Mouse (Mus musculus) urinary bladder, postnatal 25 days (tissue): Measurements from ENCODE around the gene Etv6.

Source experiments
- DNase-seq: peaks from one replicate; pipeline ENCODE4 v3.0.0; 2022; ENCODE audit warnings: low spot score

The Etv6 gene

GRCm38 (mm10) chr6:134259913-134260312 is 224.4 kb downstream of the Etv6 start:
- no peak for DNase-seq

DNA sequence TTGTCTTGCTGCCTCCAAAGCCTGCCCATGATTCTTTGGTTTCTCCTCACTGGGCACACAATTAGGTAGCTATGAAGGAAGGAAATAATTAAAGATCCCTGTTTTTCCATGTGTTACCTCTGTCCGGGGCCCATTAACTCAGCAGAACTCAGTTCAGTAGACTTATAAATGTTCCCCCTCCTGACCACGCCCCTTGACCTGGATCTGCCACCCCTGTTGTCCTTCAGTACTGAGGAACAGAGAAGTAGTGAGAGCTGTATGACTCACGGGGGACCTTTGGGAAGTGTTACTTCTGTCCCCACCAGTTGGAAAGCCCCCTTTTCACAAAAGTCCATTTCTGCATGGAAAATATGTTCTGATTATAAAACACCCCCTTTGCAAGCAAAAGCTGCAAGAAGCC is 226.4 kb downstream of the Etv6 start:
- DNase-seq = no peak

DNA sequence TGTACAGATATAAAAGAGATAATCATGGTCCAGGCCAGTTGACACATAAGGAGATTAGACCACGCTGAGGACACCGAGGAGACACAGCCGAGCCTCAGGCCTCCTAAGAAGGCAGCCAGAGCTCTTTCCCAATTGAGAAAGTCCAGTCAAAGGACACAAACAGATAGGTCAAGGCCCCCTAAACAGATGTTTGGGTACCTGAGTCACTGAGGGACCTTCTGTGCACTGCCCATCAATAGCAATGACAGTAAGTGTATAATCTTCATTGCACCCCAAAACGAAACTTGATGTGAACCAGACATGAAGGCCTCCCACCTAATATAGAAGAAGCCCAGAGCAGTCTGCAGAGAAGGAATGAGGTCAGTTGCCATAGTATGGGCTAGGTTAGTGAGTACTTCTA is 226.9 kb downstream of the Etv6 start:
- DNase-seq = no peak

DNA sequence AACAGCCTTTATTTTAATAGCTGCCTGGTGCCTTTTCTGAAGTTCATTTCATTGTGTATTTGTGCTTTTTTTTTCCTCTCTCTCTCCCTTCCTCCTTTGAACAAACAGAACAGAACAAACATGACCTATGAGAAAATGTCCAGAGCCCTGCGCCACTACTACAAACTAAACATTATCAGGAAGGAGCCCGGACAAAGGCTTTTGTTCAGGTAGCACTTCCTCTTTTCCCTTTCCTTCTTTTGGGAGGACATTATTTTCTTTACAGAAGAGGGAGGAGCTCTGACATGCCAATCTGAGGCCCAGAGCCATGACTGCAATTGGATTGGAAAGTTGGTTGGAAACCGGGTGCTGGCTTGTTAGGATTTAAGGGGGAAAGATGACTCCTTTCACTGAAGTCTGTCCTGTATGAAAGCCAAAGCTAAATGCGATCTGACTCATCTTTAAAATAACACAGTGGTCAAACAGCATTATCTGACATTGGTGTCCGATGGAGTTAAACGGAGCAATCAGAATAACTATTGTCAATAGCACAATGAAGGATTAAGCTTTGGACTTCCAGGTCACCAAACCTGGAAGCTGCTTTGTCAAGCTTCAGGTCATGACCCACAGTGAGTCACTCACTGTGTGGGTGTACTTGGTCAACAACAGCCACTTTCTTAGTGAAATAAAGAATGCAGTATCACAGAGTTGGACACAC is 227.6 kb downstream of the Etv6 start:
- no peak for DNase-seq

DNA sequence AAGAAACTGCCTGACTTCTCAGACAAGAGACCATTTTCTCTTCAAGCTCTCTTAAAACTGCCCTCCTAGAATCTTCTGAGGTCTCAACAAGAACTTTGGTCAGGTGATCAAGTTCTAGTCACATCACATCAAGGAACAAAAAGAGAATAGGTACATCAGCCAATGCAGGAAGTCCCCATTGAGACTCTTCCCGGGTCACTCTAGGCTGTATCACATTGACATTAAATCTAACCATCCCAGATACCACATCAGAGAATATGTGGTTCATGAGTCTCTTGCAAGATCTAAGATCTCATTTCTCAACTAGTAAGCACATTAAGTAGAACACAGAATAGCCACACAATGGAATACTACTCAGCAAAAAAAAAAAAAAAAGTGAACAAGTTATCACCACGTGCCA is 238.4 kb downstream of the Etv6 start:
- no peak for DNase-seq

DNA sequence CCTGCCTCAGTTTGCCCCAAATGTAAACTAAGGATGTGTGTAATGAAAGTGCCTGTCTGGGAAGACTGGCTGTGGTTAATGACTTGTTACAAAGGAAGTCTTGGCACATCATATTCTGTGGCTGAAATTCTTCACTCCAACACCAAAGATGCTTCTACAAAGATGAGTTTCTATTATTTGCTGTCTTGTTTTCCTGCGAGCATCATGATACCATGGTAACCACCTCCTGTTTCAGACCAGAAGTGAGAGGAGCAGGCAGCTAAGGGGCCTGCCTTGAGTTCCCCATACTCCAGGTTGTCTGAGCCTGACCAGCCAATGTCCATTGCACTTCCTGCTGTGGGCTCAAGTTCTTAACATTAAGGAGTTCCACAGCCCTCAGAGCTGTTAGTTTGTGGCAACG is 241.5 kb downstream of the Etv6 start:
- DNase-seq = no peak

GRCm38 (mm10) chr6:134282095-134282494 is 246.6 kb downstream of the Etv6 start:
- DNase-seq = no peak

DNA sequence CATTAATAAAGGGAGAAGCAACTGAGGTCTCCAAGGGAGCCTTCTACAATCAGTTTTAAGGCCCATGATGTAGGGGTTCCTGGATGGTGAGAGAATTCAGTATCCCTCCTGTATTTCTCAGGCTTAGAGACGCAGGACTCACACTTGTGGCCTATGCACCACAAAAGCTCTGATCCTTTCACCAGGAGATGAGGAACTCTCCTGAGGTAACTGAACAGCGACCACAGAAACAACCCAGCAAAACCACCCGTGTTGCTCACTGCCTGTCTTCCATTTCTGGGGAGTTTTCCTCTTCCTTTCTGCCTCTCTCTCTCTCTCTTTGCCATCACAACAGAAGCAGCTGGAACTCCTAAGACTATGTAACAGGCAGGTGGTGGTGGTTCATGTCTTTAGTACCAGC is 256.3 kb downstream of the Etv6 start:
- no peak for DNase-seq

DNA sequence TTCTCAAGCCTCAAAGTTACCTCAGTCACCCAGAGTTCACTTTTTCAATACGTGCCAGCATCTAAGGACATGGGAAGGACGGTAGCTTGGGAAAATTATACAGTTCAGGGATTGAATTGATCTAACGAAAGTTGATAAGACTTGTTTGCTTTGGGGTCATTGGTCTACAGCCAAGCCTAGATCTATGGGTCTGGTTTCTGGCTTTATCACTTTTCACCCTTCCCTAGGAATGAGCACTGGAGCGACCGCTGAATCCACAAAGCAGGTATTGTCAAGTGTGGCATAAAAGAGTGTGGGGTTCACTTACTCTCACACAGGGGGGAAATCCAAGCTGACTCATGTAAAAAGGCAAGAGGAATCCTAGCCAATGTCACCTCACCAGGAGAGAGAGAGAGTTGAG is 256.9 kb downstream of the Etv6 start:
- no peak for DNase-seq

DNA sequence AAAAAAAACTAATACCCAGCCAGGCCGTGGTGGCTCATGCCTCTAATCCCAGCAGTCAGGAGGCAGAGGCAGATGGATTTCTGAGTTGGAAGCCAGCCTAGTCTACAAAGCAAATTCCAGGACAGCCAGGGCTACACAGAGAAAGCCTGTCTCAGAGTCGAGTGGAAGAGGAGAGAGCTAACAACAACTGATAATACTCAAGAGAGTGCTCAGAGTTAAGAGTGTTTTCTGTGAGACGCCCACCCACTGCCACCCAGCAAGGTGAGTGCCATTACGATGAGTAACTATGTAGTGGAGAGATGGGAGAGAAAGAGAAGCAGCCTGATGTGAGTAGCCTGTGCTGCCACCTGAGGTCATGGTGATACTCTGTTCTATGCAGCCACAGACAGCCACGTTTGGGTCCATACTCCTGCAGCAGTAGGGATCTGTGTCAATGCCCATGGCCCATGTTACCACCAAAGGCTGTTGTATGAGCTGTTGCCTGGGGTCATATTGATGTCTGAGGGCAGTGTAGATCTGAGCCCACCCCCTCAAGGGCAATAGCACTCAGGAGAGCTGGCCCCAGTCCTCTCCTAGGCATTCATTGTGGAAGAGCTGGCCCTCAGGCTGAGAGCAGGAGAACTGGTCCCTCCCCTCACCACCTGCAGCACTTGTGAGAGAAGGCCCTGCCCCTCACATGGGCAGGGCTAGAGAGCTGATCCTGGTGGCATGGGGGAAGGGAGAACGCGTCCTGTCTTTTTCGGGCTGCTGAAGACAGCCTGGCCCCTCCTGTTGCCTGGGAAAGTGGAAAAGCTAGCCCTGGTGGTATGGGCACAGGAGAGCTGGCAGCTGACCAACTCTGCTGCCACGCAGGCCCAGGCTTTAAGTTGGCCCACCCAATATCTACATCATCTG is 258.4 kb downstream of the Etv6 start:
- DNase-seq = no peak

GRCm38 (mm10) chr6:134297884-134298619 is 262.6 kb downstream of the Etv6 start:
- DNase-seq = no peak

GRCm38 (mm10) chr6:134301951-134302350 is 266.5 kb downstream of the Etv6 start:
- no peak for DNase-seq

- no peak for DNase-seq
Measured at GRCm38 (mm10) chr6:134311346-134311745, 275.8 kb downstream of the Etv6 start.

GRCm38 (mm10) chr6:134312571-134312970 is 277.1 kb downstream of the Etv6 start:
- no peak for DNase-seq

DNA sequence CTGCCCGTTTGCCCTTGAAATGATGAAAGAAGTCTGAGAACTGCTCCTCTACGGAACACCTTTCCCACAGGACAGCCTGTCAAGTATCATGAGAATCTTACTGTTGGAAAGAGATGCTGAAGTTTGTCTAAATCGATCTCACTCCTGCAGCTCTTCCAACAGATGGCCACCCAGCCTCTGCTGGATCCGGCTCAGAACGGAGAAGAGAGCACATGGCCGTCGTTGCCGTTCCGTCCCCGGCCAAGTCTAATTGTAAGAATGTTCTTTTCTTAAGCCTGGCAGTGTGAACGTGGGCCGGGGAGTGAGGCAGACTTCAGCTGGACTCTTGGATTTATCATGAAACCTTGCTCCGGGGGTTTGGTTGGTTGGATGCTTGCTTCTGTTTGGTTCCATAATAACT is 281.9 kb downstream of the Etv6 start:
- DNase-seq = no peak
